Mouse (Mus musculus): ENCODE measurements around the gene Wdfy4. TPM values are rescaled to one million over a fixed set of nuclear protein-coding genes. Genes with fewer than 3 reads are reported as not detected.

Wdfy4 gene
- polyA plus RNA-seq, 1 experiment from 2014 or later, result 0.20 TPM

GRCm38 (mm10) chr14:32984176-32984738 lies 201.1 kb downstream of the Wdfy4 start:
- no peak for DNase-seq (ENCODE audit: low spot score)
- no peaks in the 10 kb centered on the region for H3K27me3 ChIP-seq (ENCODE audit: insufficient read depth, low read length)

GRCm38 (mm10) chr14:32970700-32971099 lies 214.6 kb downstream of the Wdfy4 start:
- ATAC-seq (replicated peaks; ENCODE audit: low FRiP score, low read depth) (no peak), DNase-seq (ENCODE audit: low spot score) (no peak)
- 73% methylated on average over 9 of the region's 9 CpGs for WGBS
- H3K36me3 ChIP-seq (ENCODE audit: insufficient read depth, low read length), result no peaks in the 10 kb centered on the region
- no peak overlapping the region for H3K4me2 ChIP-seq (ENCODE audit: low read length)
- TF ChIP-seq CTCF (IDR thresholded peaks at IDR 0.05; ENCODE audit: low read depth), result no peak
- no peaks in the 10 kb centered on the region for H3K27me3 ChIP-seq (ENCODE audit: insufficient read depth, low read length)
- H3K4me1 ChIP-seq (replicated peaks; ENCODE audit: insufficient read depth, low read length), result no peaks in the 10 kb centered on the region
- H3K4me3 ChIP-seq (replicated peaks; ENCODE audit: low read depth, low read length), result no peak overlapping the region
- H3K9me3 ChIP-seq (replicated peaks; ENCODE audit: low read length), result no peaks in the 10 kb centered on the region
- no peak overlapping the region for H3K27ac ChIP-seq
- no peak overlapping the region for H3K9ac ChIP-seq (ENCODE audit: low read depth, low read length)

More at GRCm38 (mm10) chr14:32984176-32984738, 201.1 kb downstream of the Wdfy4 start:
- Histone ChIP-seq H3K4me1 (replicated peaks; ENCODE audit: insufficient read depth, low read length) (no peaks in the 10 kb centered on the region), H3K9me3 (replicated peaks; ENCODE audit: low read length) (no peaks in the 10 kb centered on the region), H3K36me3 (ENCODE audit: insufficient read depth, low read length) (no peaks in the 10 kb centered on the region), H3K4me2 (ENCODE audit: low read length) (no peak overlapping the region), H3K4me3 (replicated peaks; ENCODE audit: low read depth, low read length) (no peak overlapping the region), H3K27ac (no peak overlapping the region), H3K9ac (ENCODE audit: low read depth, low read length) (no peak overlapping the region)
- no peak for TF ChIP-seq CTCF (IDR thresholded peaks at IDR 0.05; ENCODE audit: low read depth)
- WGBS, result 46% methylated on average over 6 of the region's 6 CpGs
- no peak for ATAC-seq (replicated peaks; ENCODE audit: low FRiP score, low read depth)

GRCm38 (mm10) chr14:32964742-32965141 lies 220.6 kb downstream of the Wdfy4 start:
- Histone ChIP-seq H3K4me3 (replicated peaks; ENCODE audit: low read depth, low read length) (no peak overlapping the region), H3K4me1 (replicated peaks; ENCODE audit: insufficient read depth, low read length) (0 out of 2 replicates have a peak, but pooled peaks cover 3% of the 10 kb centered on the region), H3K36me3 (ENCODE audit: insufficient read depth, low read length) (no peaks in the 10 kb centered on the region), H3K27ac (no peak overlapping the region), H3K9me3 (replicated peaks; ENCODE audit: low read length) (no peaks in the 10 kb centered on the region), H3K9ac (ENCODE audit: low read depth, low read length) (no peak overlapping the region), H3K4me2 (ENCODE audit: low read length) (no peak overlapping the region), H3K27me3 (ENCODE audit: insufficient read depth, low read length) (0 out of 2 replicates have a peak, but pooled peaks cover 4% of the 10 kb centered on the region)
- ATAC-seq (replicated peaks; ENCODE audit: low FRiP score, low read depth) (0 out of 2 replicates have a peak, but pooled peaks have one; percentile 17), DNase-seq (ENCODE audit: low spot score) (peak; percentile 59)
- 28% methylated on average over 10 of the region's 10 CpGs for WGBS
- TF ChIP-seq CTCF (IDR thresholded peaks at IDR 0.05; ENCODE audit: low read depth), result no peak

- DNase-seq (ENCODE audit: low spot score), result peak; percentile 88
- Histone ChIP-seq H3K4me3 (replicated peaks; ENCODE audit: low read depth, low read length) (no peak overlapping the region), H3K4me1 (replicated peaks; ENCODE audit: insufficient read depth, low read length) (peaks cover 6% of the 10 kb centered on the region; the same call in 1 of the 2 replicates), H3K9me3 (replicated peaks; ENCODE audit: low read length) (no peaks in the 10 kb centered on the region), H3K9ac (ENCODE audit: low read depth, low read length) (no peak overlapping the region), H3K27me3 (ENCODE audit: insufficient read depth, low read length) (0 out of 2 replicates have a peak, but pooled peaks cover 8% of the 10 kb centered on the region), H3K4me2 (ENCODE audit: low read length) (no peak overlapping the region), H3K27ac (no peak overlapping the region), H3K36me3 (ENCODE audit: insufficient read depth, low read length) (no peaks in the 10 kb centered on the region)
- no peak for ATAC-seq (replicated peaks; ENCODE audit: low FRiP score, low read depth)
- TF ChIP-seq CTCF (IDR thresholded peaks at IDR 0.05; ENCODE audit: low read depth), result peak; percentile 83
- 47% methylated on average over 5 of the region's 5 CpGs for WGBS
These were observed 224.8 kb downstream of the Wdfy4 start for GRCm38 (mm10) chr14:32960481-32960880.

- Histone ChIP-seq H3K4me2 (ENCODE audit: low read length) (no peak overlapping the region), H3K4me1 (replicated peaks; ENCODE audit: insufficient read depth, low read length) (peaks cover 6% of the 10 kb centered on the region; the same call in 1 of the 2 replicates), H3K9me3 (replicated peaks; ENCODE audit: low read length) (no peaks in the 10 kb centered on the region), H3K4me3 (replicated peaks; ENCODE audit: low read depth, low read length) (no peak overlapping the region), H3K27me3 (ENCODE audit: insufficient read depth, low read length) (0 out of 2 replicates have a peak, but pooled peaks cover 8% of the 10 kb centered on the region), H3K9ac (ENCODE audit: low read depth, low read length) (no peak overlapping the region), H3K36me3 (ENCODE audit: insufficient read depth, low read length) (no peaks in the 10 kb centered on the region), H3K27ac (no peak overlapping the region)
- DNase-seq (ENCODE audit: low spot score) (peak; percentile 51), ATAC-seq (replicated peaks; ENCODE audit: low FRiP score, low read depth) (no peak)
- TF ChIP-seq CTCF (IDR thresholded peaks at IDR 0.05; ENCODE audit: low read depth), result no peak
- WGBS, result 19% methylated on average over 8 of the region's 8 CpGs
These were observed 226.6 kb downstream of the Wdfy4 start for GRCm38 (mm10) chr14:32958671-32959070.

- H3K4me1 ChIP-seq (replicated peaks; ENCODE audit: insufficient read depth, low read length), result peaks cover 4% of the 10 kb centered on the region; the same call in 1 of the 2 replicates
- H3K9ac ChIP-seq (ENCODE audit: low read depth, low read length), result no peak overlapping the region
- no peak for TF ChIP-seq CTCF (IDR thresholded peaks at IDR 0.05; ENCODE audit: low read depth)
- H3K9me3 ChIP-seq (replicated peaks; ENCODE audit: low read length), result no peaks in the 10 kb centered on the region
- ATAC-seq (replicated peaks; ENCODE audit: low FRiP score, low read depth), result no peak
- H3K27me3 ChIP-seq (ENCODE audit: insufficient read depth, low read length), result 0 out of 2 replicates have a peak, but pooled peaks cover 11% of the 10 kb centered on the region
- no peak overlapping the region for H3K4me2 ChIP-seq (ENCODE audit: low read length)
- WGBS, result 57% methylated on average over 8 of the region's 8 CpGs
- H3K27ac ChIP-seq, result no peak overlapping the region
- H3K36me3 ChIP-seq (ENCODE audit: insufficient read depth, low read length), result no peaks in the 10 kb centered on the region
- H3K4me3 ChIP-seq (replicated peaks; ENCODE audit: low read depth, low read length), result no peak overlapping the region
- no peak for DNase-seq (ENCODE audit: low spot score)
These were observed 228.8 kb downstream of the Wdfy4 start for GRCm38 (mm10) chr14:32956486-32956885.
